Comparison of ENCODE assay signal across 9 mouse cellular contexts in the genomic region with DNA sequence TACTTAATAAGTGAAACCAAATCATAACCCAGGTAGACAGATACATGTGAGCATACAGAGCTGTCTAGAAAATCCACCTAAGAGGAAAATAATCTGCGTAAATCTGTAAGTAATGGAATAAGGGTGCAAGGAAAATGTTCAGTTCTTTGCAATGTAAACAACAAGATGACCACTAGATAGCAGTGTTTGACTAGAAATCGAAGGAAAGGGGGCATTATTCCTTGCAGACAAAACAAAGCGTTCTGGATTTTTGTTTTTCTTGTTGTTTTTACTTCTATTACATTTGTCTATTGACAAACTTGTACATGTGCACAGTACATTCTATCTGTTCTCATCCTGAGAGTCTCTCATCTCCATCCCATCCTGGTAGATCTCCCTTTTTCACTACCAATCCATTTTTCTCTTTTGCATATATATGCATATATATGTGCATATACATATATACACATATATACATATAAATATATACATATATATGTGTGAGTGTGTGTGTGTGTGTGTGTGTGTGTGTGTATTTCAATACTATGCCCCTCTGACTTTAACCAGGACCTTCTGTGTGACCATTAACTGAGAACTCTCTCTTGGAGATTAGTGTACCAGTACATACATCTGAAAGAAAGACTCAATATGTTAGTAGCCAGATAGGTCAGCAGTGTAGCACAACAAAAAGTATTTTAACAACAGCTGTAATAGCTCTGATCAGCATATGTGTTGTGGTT.
A peak's percentile ranks its signal among the peaks of the same experiment; 100 is the strongest.
DNase-seq lines count a peak whose midpoint lies in the region; ATAC-seq and TF ChIP-seq lines count a peak whose summit lies in the region.
"Had no signal": no experiment of that assay in that cellular context is flagged by ENCODE, and none has a peak within 500 bp of the region (broad histone marks: within the 10 kb centered on the region; RNA-seq: fewer than 3 reads in every experiment).

No protein-coding gene starts in this region.

- peak; percentile 56 for TF ChIP-seq RAD21 in MEL (IDR thresholded peaks at IDR 0.05; ENCODE audit: low read depth, low read length)

- no peaks in the 10 kb centered on the region for H3K27me3 ChIP-seq in hindbrain, embryonic 13.5 days
- no peaks in the 10 kb centered on the region for H3K27me3 ChIP-seq in hindbrain, embryonic 12.5 days
- no peaks in the 10 kb centered on the region for H3K27me3 ChIP-seq in MEL (ENCODE audit: control insufficient read depth in 1 of 2, insufficient read depth in 2 of 2, low read length in 2 of 2)
- H3K27me3 ChIP-seq in midbrain, embryonic 15.5 days (replicated peaks) = no peaks in the 10 kb centered on the region

- no peaks in the 10 kb centered on the region for H3K79me2 ChIP-seq in MEL (ENCODE audit: control insufficient read depth, insufficient read depth, low read length, poor library complexity)

- TF ChIP-seq EP300 in MEL (IDR thresholded peaks at IDR 0.05; ENCODE audit: low read depth in 1 of 2, low read length in 2 of 2) = no peak

- H3K36me3 ChIP-seq in hindbrain, embryonic 13.5 days = no peaks in the 10 kb centered on the region
- no peaks in the 10 kb centered on the region for H3K36me3 ChIP-seq in hindbrain, embryonic 12.5 days
- H3K36me3 ChIP-seq in MEL (ENCODE audit: control insufficient read depth in 1 of 2, insufficient read depth in 2 of 2, low read length in 2 of 2) = no peaks in the 10 kb centered on the region
- no peaks in the 10 kb centered on the region for H3K36me3 ChIP-seq in midbrain, embryonic 15.5 days (replicated peaks)

- TF ChIP-seq POLR2A in MEL (IDR thresholded peaks at IDR 0.05; ENCODE audit: control insufficient read depth in 1 of 2, insufficient read depth in 1 of 2, low read depth in 1 of 2, low read length in 2 of 2, poor library complexity in 1 of 2) = no peak

- 55% methylated on average over 3 of the region's 3 CpGs for whole genome bisulfite sequencing in hindbrain, embryonic 13.5 days
- WGBS in hindbrain, embryonic 12.5 days = 57% methylated on average over 3 of the region's 3 CpGs
- 45% methylated on average over 3 of the region's 3 CpGs for WGBS in midbrain, embryonic 15.5 days

- 0 out of 2 replicates have a peak, but pooled peaks have one; percentile 59 for ATAC-seq in hindbrain, embryonic 13.5 days (ENCODE audit: low FRiP score)
- ATAC-seq in hindbrain, embryonic 12.5 days (ENCODE audit: low FRiP score) = no peak
- peak; percentile 69 for ATAC-seq in midbrain, embryonic 15.5 days (replicated peaks)
- ATAC-seq in activated CD4-positive, CD25-positive, alpha-beta regulatory T cell, adult 4 months = no peak

- H3K9ac ChIP-seq in hindbrain, embryonic 13.5 days = no peak overlapping the region
- H3K9ac ChIP-seq in hindbrain, embryonic 12.5 days = no peak overlapping the region
- H3K9ac ChIP-seq in MEL (ENCODE audit: control insufficient read depth, low read depth, low read length, poor library complexity, severe bottlenecking) = no peak overlapping the region
- H3K9ac ChIP-seq in midbrain, embryonic 15.5 days = no peak overlapping the region

- DNase-seq in MEL (ENCODE audit: low read depth, low spot score) = peak; percentile 12
- peak; percentile 54 for DNase-seq in embryo, embryonic 11 days
- no peak for DNase-seq in spleen, adult 18-20 months
- no peak for DNase-seq in urinary bladder, postnatal 25 days (ENCODE audit: low spot score)
- DNase-seq: gastrocnemius, postnatal 36 days had no signal

- no peak overlapping the region for H3K4me3 ChIP-seq in hindbrain, embryonic 13.5 days
- H3K4me3 ChIP-seq in hindbrain, embryonic 12.5 days = no peak overlapping the region
- no peak overlapping the region for H3K4me3 ChIP-seq in MEL (ENCODE audit: control insufficient read depth in 1 of 2, insufficient read depth in 1 of 2, low read depth in 2 of 2, low read length in 2 of 2)
- no peak overlapping the region for H3K4me3 ChIP-seq in midbrain, embryonic 15.5 days

- no peak overlapping the region for H3K27ac ChIP-seq in hindbrain, embryonic 13.5 days
- H3K27ac ChIP-seq in hindbrain, embryonic 12.5 days = no peak overlapping the region
- H3K27ac ChIP-seq in MEL (ENCODE audit: control insufficient read depth, low read depth, low read length) = no peak overlapping the region
- H3K27ac ChIP-seq in midbrain, embryonic 15.5 days = no peak overlapping the region

- H3K9me3 ChIP-seq in hindbrain, embryonic 13.5 days = no peaks in the 10 kb centered on the region
- H3K9me3 ChIP-seq in hindbrain, embryonic 12.5 days (replicated peaks) = no peaks in the 10 kb centered on the region
- no peaks in the 10 kb centered on the region for H3K9me3 ChIP-seq in MEL (replicated peaks; ENCODE audit: insufficient read depth, low read length)
- no peaks in the 10 kb centered on the region for H3K9me3 ChIP-seq in midbrain, embryonic 15.5 days

- no peaks in the 10 kb centered on the region for H3K4me1 ChIP-seq in hindbrain, embryonic 13.5 days (replicated peaks)
- H3K4me1 ChIP-seq in hindbrain, embryonic 12.5 days = no peaks in the 10 kb centered on the region
- H3K4me1 ChIP-seq in MEL (ENCODE audit: control insufficient read depth in 1 of 2, insufficient read depth in 2 of 2, low read length in 2 of 2) = no peaks in the 10 kb centered on the region
- no peaks in the 10 kb centered on the region for H3K4me1 ChIP-seq in midbrain, embryonic 15.5 days

- H3K4me2 ChIP-seq in hindbrain, embryonic 13.5 days = no peak overlapping the region
- no peak overlapping the region for H3K4me2 ChIP-seq in hindbrain, embryonic 12.5 days (replicated peaks)
- H3K4me2 ChIP-seq in midbrain, embryonic 15.5 days = no peak overlapping the region

- peak in 1 of 3 experiments; percentile 40; a peak in 2 of 6 replicates for TF ChIP-seq CTCF in MEL (IDR thresholded peaks at IDR 0.05 in 2 of 3, conservative IDR thresholded peaks at IDR 0.05 in 1 of 3; ENCODE audit: control insufficient read depth in 1 of 3, insufficient read depth in 1 of 3, low read depth in 2 of 3, low read length in 3 of 3, poor library complexity in 1 of 3, severe bottlenecking in 1 of 3)

TF ChIP-seq in MEL, 35 proteins besides CTCF, POLR2A, EP300 and RAD21:
- TF ChIP-seq MYB (IDR thresholded peaks at IDR 0.05; ENCODE audit: low read depth, low read length) (no peak), SMC3 (IDR thresholded peaks at IDR 0.05; ENCODE audit: low read depth, low read length) (peak; percentile 34)

Comparison
In these comparisons a context has a peak if more than half of its experiments do, and no peak if none do; other contexts are left out.
1. ATAC-seq: peak in hindbrain, embryonic 13.5 days (single experiment) and midbrain, embryonic 15.5 days (single experiment); none in hindbrain, embryonic 12.5 days (single experiment) and activated CD4-positive, CD25-positive, alpha-beta regulatory T cell, adult 4 months (single experiment).
2. DNase-seq: peak in MEL (single experiment) and embryo, embryonic 11 days (single experiment); none in spleen, adult 18-20 months (0 of 2) and urinary bladder, postnatal 25 days (single experiment).